Mouse (Mus musculus) forebrain, embryonic 13.5 days (tissue): ENCODE data around the gene Ccdc185. TPM values are rescaled to one million over a fixed set of nuclear protein-coding genes. Genes with fewer than 3 reads are reported as not detected.
A peak's percentile ranks its signal among the peaks of the same experiment; 100 is the strongest.

Experiments
- ATAC-seq: fragments of 200-750 bp; cut with Nextera tagmentation; 2 replicates; pipeline ENCODE4 v1.8.0; 2017
- H3K27ac ChIP-seq: fragments of 300-500 bp; sonication (generic); 2 replicates; pipeline ENCODE4 v1.5.1; 2015; ENCODE audit warnings: inconsistent platforms, mild to moderate bottlenecking, moderate library complexity
- H3K27me3 ChIP-seq: fragments of 300-500 bp; sonication (generic); 2 replicates; pipeline ENCODE4 v1.6.1; 2015; ENCODE audit warnings: mild to moderate bottlenecking, inconsistent platforms
- H3K36me3 ChIP-seq: fragments of 300-500 bp; sonication (generic); 2 replicates; pipeline ENCODE4 v1.6.1; 2015; ENCODE audit warnings: mild to moderate bottlenecking, inconsistent platforms; ENCODE audit not compliant: poor library complexity, severe bottlenecking
- H3K4me1 ChIP-seq: fragments of 300-500 bp; sonication (generic); 2 replicates; pipeline ENCODE4 v1.6.1; 2015; ENCODE audit warnings: inconsistent platforms
- H3K4me2 ChIP-seq: fragments of 300-500 bp; sonication (generic); 2 replicates; pipeline ENCODE4 v1.6.1; 2015; ENCODE audit warnings: inconsistent platforms, mild to moderate bottlenecking, moderate library complexity
- H3K4me3 ChIP-seq: fragments of 300-500 bp; sonication (generic); 2 replicates; pipeline ENCODE4 v1.5.1; 2015; ENCODE audit warnings: mild to moderate bottlenecking, inconsistent platforms
- H3K9ac ChIP-seq: fragments of 300-500 bp; sonication (generic); 2 replicates; pipeline ENCODE4 v1.6.1; 2015; ENCODE audit warnings: mild to moderate bottlenecking, inconsistent platforms
- H3K9me3 ChIP-seq: fragments of 300-500 bp; sonication (generic); replicated peaks from 2 replicates; pipeline ENCODE4 v1.6.1; 2016; ENCODE audit warnings: inconsistent platforms
- WGBS: fragments of 180-500 bp; shearing (Covaris S2); methylation state at CpG from one replicate; pipeline ENCODE4 v1.1.7; 2015; 5-methylcytosine and 5-hydroxymethylcytosine counted together
- polyA plus RNA-seq: library from polyadenylated mRNA; unstranded; fragments of >200 nt; fragmentation: Nextera tagmentation; extraction: Ambion mirVana; gene quantifications from 2 replicates; pipeline ENCODE4 v1.2.1, GENCODE M21; 2015

The Ccdc185 gene
- polyA plus RNA-seq, 1 experiment from 2014 or later: not detected

DNA sequence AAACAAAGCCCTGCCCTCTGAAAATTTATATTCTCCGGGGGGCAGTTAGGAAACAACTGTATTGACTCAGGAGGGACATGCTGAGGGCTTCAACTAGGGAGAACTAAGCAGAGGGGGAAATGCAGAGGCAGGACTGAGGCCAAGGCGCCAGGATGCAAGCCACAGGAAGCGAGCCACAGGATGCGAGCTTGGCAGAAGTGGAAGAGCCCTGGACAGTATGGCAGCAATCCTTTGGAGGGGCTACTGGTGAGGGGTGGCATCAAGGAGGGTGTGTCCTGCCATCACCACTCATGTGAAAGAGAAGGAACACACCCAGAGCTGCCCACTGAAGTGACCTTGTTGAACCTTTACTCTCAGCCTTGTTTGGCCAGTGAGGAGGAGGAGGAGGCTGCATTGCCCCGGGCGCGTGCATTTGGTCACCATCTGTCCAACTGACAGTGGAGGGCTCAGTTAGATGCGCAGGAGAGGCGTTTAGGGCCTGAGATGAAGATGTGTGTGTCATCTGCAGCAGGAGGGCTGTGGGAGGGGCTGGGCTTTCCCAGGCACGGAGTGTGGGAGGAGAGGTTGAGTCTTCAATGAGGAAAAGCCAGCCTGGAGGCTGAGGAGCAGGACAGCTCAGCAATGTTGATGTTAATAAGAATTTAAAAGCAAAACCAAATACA lies 27.9 kb upstream of the Ccdc185 start:
- 89% methylated on average over 10 of the region's 10 CpGs for WGBS
- no peak overlapping the region for H3K4me3 ChIP-seq
- no peaks in the 10 kb centered on the region for H3K4me1 ChIP-seq
- ATAC-seq: no peak
- H3K9me3 ChIP-seq: no peaks in the 10 kb centered on the region
- H3K9ac ChIP-seq: no peak overlapping the region
- no peaks in the 10 kb centered on the region for H3K36me3 ChIP-seq
- no peak overlapping the region for H3K4me2 ChIP-seq
- H3K27me3 ChIP-seq: no peaks in the 10 kb centered on the region
- H3K27ac ChIP-seq: no peak overlapping the region

DNA sequence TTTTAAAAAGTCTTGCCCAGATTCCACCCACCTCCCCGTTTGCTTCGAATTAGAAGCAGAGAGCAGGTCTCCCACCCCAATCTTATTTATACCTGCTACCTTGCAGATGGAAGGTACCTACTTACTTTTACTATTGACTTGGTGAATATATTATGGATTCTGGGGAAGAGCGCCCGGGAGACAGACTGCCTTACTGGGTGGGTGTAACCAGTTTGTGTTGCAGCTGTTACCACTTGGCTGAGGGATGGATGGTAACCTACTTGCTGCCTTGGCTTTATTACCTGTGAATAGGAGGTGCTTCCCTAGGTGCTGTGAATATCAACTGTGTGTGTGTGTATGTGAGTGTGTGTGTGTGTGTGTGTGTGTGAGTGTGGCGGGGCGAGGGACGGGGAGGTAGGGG lies 26.6 kb upstream of the Ccdc185 start:
- ATAC-seq: no peak

DNA sequence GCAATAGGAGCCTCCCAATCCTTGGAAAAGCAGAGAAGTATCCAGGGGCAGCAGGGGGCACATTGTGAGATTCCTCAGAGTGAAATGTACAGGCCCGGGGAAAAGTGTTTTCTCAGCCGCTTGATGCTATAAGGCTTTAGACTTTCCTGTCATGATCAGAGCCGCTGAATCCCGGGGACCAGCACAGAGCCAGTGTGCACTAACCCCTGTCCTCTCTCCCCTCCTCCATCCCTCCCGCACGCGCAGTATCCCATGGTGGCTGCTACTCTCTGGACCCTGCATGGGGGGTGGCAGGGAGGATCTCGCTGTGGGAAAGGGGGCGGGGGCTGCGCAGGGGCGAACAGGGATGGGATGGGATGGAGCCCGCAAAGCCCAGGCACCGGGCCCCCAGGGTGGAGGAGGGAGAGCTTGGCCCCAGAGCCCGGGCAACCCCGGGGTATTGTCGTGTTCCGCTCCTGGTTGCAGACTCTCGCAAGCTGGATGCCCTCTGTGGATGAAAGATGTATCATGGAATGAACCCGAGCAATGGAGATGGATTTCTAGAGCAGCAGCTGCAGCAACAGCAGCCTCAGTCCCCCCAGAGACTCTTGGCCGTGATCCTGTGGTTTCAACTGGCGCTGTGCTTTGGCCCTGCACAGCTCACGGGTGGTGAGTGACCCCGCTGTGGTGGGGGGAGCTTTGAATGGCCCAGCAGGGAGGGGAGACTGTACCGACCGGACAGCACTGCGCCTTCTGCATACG lies 15.7 kb upstream of the Ccdc185 start:
- Histone ChIP-seq H3K9me3 (no peaks in the 10 kb centered on the region), H3K9ac (peak overlapping the region; percentile 76), H3K4me3 (peak overlapping the region; percentile 61), H3K36me3 (no peaks in the 10 kb centered on the region), H3K4me1 (peaks cover 18% of the 10 kb centered on the region), H3K4me2 (peak overlapping the region; percentile 89), H3K27me3 (peaks cover 18% of the 10 kb centered on the region; the same call in 1 of the 2 replicates), H3K27ac (peak overlapping the region; percentile 73)
- peak; percentile 75 for ATAC-seq
- WGBS: 1% methylated on average over 27 of the region's 27 CpGs

More for the DNA sequence above, 26.6 kb upstream of the Ccdc185 start:
- Histone ChIP-seq H3K27ac (no peak overlapping the region), H3K9ac (no peak overlapping the region), H3K36me3 (no peaks in the 10 kb centered on the region), H3K4me2 (no peak overlapping the region), H3K4me1 (no peaks in the 10 kb centered on the region), H3K4me3 (no peak overlapping the region), H3K9me3 (no peaks in the 10 kb centered on the region), H3K27me3 (no peaks in the 10 kb centered on the region)
- WGBS: 86% methylated on average over 7 of the region's 7 CpGs

- peak; percentile 93 for ATAC-seq
- no peaks in the 10 kb centered on the region for H3K36me3 ChIP-seq
- H3K4me2 ChIP-seq: peak within 1 kb of the TSS; percentile 89
- H3K9me3 ChIP-seq: no peaks in the 10 kb centered on the region
- WGBS: under 1% methylated on average over 62 of the region's 95 CpGs
- peaks cover 18% of the 10 kb centered on the region for H3K4me1 ChIP-seq
- H3K4me3 ChIP-seq: peak within 1 kb of the TSS; percentile 61
- H3K9ac ChIP-seq: peak within 1 kb of the TSS; percentile 76
- peak within 1 kb of the TSS; percentile 73 for H3K27ac ChIP-seq
- H3K27me3 ChIP-seq: peaks cover 18% of the 10 kb centered on the region; the same call in 1 of the 2 replicates
These were observed 14.9 kb upstream of the Ccdc185 start, which contains the start of gene Susd4 for GRCm38 (mm10) chr1:182763716-182764461. Gene Susd4, plus strand, starts transcription at chr1:182763860.

- no peak for ATAC-seq
- WGBS: 5% methylated on average over 17 of the region's 17 CpGs
- Histone ChIP-seq H3K36me3 (no peaks in the 10 kb centered on the region), H3K4me1 (peaks cover 18% of the 10 kb centered on the region), H3K9me3 (no peaks in the 10 kb centered on the region), H3K27me3 (peaks cover 18% of the 10 kb centered on the region; the same call in 1 of the 2 replicates), H3K9ac (peak overlapping the region; percentile 76), H3K4me2 (peak overlapping the region; percentile 89), H3K27ac (no peak overlapping the region), H3K4me3 (peak overlapping the region; percentile 61)
These were observed 14.3 kb upstream of the Ccdc185 start for GRCm38 (mm10) chr1:182763191-182763715.

DNA sequence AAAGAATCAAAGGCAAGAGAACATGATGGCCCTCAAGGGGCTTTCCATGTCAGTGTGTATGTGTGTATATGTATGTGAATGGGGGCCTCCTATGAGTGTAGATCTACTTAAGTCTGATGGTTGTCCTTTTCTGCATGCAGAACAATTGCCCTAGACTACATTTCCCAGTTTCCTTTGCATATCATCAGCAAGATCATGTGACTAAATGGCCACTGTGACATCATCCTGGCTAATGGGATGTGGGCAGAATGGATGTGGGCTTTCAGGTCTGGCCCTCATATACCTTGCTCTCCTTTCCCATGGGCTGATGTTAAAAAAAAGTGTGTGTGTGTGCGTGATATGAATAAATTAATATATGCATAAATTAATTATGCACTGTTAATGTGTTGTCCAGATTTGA lies 9.8 kb upstream of the Ccdc185 start:
- Histone ChIP-seq H3K36me3 (no peaks in the 10 kb centered on the region), H3K4me3 (no peak overlapping the region), H3K4me1 (peaks cover 4% of the 10 kb centered on the region; the same call in 1 of the 2 replicates), H3K27ac (no peak overlapping the region), H3K9ac (no peak overlapping the region), H3K27me3 (peaks cover 15% of the 10 kb centered on the region; the same call in 1 of the 2 replicates), H3K9me3 (no peaks in the 10 kb centered on the region), H3K4me2 (no peak overlapping the region)
- 92% methylated on average over 1 of the region's 1 CpGs for WGBS
- ATAC-seq: no peak

- no peak overlapping the region for H3K27ac ChIP-seq
- no peak for ATAC-seq
- H3K4me3 ChIP-seq: no peak overlapping the region
- H3K9ac ChIP-seq: no peak overlapping the region
- H3K4me2 ChIP-seq: no peak overlapping the region
- no peaks in the 10 kb centered on the region for H3K9me3 ChIP-seq
- peaks cover 5% of the 10 kb centered on the region for H3K4me1 ChIP-seq
- 81% methylated on average over 5 of the region's 5 CpGs for WGBS
- no peaks in the 10 kb centered on the region for H3K27me3 ChIP-seq
- no peaks in the 10 kb centered on the region for H3K36me3 ChIP-seq
These were observed 5.9 kb upstream of the Ccdc185 start for GRCm38 (mm10) chr1:182754865-182755264.

GRCm38 (mm10) chr1:182753694-182754093 lies 4.7 kb upstream of the Ccdc185 start:
- no peak for ATAC-seq
- WGBS: 80% methylated on average over 8 of the region's 8 CpGs
- H3K27me3 ChIP-seq: no peaks in the 10 kb centered on the region

GRCm38 (mm10) chr1:182751301-182751700 lies 2.3 kb upstream of the Ccdc185 start:
- 49% methylated on average over 8 of the region's 8 CpGs for WGBS
- Histone ChIP-seq H3K4me3 (no peak overlapping the region), H3K36me3 (no peaks in the 10 kb centered on the region), H3K27me3 (no peaks in the 10 kb centered on the region), H3K27ac (no peak overlapping the region), H3K9me3 (no peaks in the 10 kb centered on the region), H3K4me2 (no peak overlapping the region), H3K9ac (no peak overlapping the region), H3K4me1 (peaks cover 5% of the 10 kb centered on the region)
- no peak for ATAC-seq

More at GRCm38 (mm10) chr1:182753694-182754093, 4.7 kb upstream of the Ccdc185 start:
- peaks cover 5% of the 10 kb centered on the region for H3K4me1 ChIP-seq
- no peak overlapping the region for H3K4me3 ChIP-seq
- H3K27ac ChIP-seq: no peak overlapping the region
- no peaks in the 10 kb centered on the region for H3K9me3 ChIP-seq
- H3K4me2 ChIP-seq: no peak overlapping the region
- no peaks in the 10 kb centered on the region for H3K36me3 ChIP-seq
- H3K9ac ChIP-seq: no peak overlapping the region

DNA sequence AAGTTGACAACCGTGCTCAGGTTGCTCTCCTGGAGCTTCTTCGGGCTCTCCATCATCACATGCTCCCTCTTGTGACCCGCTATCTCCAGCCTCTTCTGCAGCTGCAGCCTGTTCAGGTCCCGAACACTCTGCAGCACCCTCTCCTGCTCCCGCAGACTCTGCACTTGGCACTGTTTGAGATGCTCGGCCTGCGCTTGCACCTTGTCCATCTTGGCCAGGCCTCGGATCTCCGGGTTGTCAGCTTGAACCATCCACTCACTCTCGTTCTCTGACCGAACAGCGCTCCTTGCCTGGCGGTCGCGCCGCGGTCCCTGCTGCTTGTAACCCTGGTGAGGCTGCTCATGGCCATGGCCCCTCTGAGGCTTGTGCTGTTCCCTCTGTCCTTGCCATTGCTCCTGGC lies 1.1 kb downstream of the Ccdc185 start:
- Histone ChIP-seq H3K9me3 (no peaks in the 10 kb centered on the region), H3K4me2 (no peak overlapping the region), H3K4me1 (peaks cover 5% of the 10 kb centered on the region), H3K4me3 (no peak overlapping the region), H3K9ac (no peak overlapping the region), H3K27ac (no peak overlapping the region), H3K36me3 (no peaks in the 10 kb centered on the region), H3K27me3 (no peaks in the 10 kb centered on the region)
- ATAC-seq: no peak
- 88% methylated on average over 17 of the region's 17 CpGs for WGBS

DNA sequence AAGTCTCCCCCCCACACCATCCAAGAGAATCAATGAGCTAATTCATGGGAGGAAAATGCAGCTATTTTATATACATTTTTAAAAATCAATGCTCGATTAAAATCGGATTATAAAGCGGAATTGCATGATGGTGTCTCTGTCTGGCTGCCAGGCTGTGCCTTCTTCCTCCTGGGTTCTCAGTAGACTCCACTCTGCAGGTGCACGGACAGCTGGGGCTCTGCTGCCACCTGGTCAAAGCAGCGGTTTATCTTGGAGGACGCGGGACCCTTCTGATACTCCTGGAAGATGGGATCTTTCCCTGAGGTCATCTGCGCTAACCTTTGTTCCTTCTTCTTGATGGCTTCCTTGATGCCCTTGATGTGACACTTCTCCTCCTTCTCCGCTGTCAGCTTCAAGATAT lies 1.9 kb downstream of the Ccdc185 start:
- no peak overlapping the region for H3K9ac ChIP-seq
- no peak overlapping the region for H3K27ac ChIP-seq
- H3K9me3 ChIP-seq: no peaks in the 10 kb centered on the region
- peaks cover 5% of the 10 kb centered on the region for H3K4me1 ChIP-seq
- no peaks in the 10 kb centered on the region for H3K27me3 ChIP-seq
- ATAC-seq: no peak
- no peak overlapping the region for H3K4me2 ChIP-seq
- WGBS: 95% methylated on average over 9 of the region's 9 CpGs
- no peaks in the 10 kb centered on the region for H3K36me3 ChIP-seq
- no peak overlapping the region for H3K4me3 ChIP-seq

- Histone ChIP-seq H3K27me3 (no peaks in the 10 kb centered on the region), H3K36me3 (no peaks in the 10 kb centered on the region), H3K27ac (no peak overlapping the region), H3K9me3 (no peaks in the 10 kb centered on the region), H3K4me3 (no peak overlapping the region), H3K4me1 (no peaks in the 10 kb centered on the region), H3K9ac (no peak overlapping the region), H3K4me2 (no peak overlapping the region)
- ATAC-seq: no peak
- WGBS: 62% methylated on average over 4 of the region's 4 CpGs
These were observed 13.1 kb downstream of the Ccdc185 start for GRCm38 (mm10) chr1:182735891-182736290.
